In the genomic region with DNA sequence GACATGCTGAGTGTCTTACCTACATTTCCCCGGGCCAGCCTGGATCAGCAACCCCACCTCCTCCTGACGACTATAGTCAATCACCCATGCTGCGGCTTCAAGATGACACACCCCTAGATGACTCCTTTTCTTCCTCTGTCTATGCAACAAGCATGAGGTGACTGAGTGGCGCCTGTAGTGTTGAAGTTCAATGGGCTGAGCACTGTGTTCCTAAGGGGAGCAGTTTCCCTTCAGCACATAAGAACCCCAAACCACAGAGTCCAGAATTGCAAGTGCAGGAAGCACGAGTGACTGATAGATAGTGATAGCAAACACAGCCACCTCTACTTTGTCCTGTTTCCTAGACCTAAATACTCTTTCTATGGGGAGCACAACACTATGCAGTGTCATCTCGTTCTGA, we compare ENCODE assay signal across 27 mouse cellular contexts.
"Had no signal": no experiment of that assay in that cellular context is flagged by ENCODE, and none has a peak within 500 bp of the region (broad histone marks: within the 10 kb centered on the region; RNA-seq: fewer than 3 reads in every experiment).

No protein-coding gene starts in this region.

- H3K4me1 ChIP-seq: embryonic facial prominence, embryonic 12.5 days; embryonic facial prominence, embryonic 15.5 days; forebrain, embryonic 15.5 days had no signal

- H3K36me3 ChIP-seq: embryonic facial prominence, embryonic 10.5 days; embryonic facial prominence, embryonic 12.5 days; embryonic facial prominence, embryonic 13.5 days; embryonic facial prominence, embryonic 15.5 days; forebrain, embryonic 10.5 days; forebrain, embryonic 15.5 days had no signal

- H3K4me2 ChIP-seq: embryonic facial prominence, embryonic 12.5 days; embryonic facial prominence, embryonic 13.5 days; embryonic facial prominence, embryonic 15.5 days; forebrain, embryonic 13.5 days; forebrain, embryonic 15.5 days had no signal

- H3K27me3 ChIP-seq: embryonic facial prominence, embryonic 12.5 days; embryonic facial prominence, embryonic 13.5 days; embryonic facial prominence, embryonic 15.5 days; forebrain, embryonic 13.5 days; forebrain, embryonic 15.5 days had no signal

- H3K9me3 ChIP-seq: embryonic facial prominence, embryonic 10.5 days; embryonic facial prominence, embryonic 12.5 days; embryonic facial prominence, embryonic 13.5 days; embryonic facial prominence, embryonic 15.5 days; forebrain, embryonic 10.5 days; forebrain, embryonic 13.5 days; forebrain, embryonic 15.5 days had no signal

- DNase-seq: cerebellum, adult 2 months; cerebellum, adult 8-10 months; cerebellum, adult 9-10 months; cerebellum, adult 9-11 months; cerebellum, postnatal 10 days; cerebellum, postnatal 14 days; cerebellum, postnatal 25 days; cerebellum, postnatal 36 days; embryo, embryonic 11 days; forebrain, postnatal 0 days; gastrocnemius, adult 2 months; gastrocnemius, postnatal 10 days; gastrocnemius, postnatal 14 days; gastrocnemius, postnatal 25 days; gastrocnemius, postnatal 36 days; heart, adult 18-20 months; heart, adult 2 months had no signal

- H3K9ac ChIP-seq: embryonic facial prominence, embryonic 12.5 days; embryonic facial prominence, embryonic 13.5 days; embryonic facial prominence, embryonic 15.5 days; forebrain, embryonic 13.5 days; forebrain, embryonic 15.5 days; forebrain, postnatal 0 days had no signal

- ATAC-seq: forebrain, embryonic 13.5 days; forebrain, embryonic 14.5 days; forebrain, embryonic 15.5 days; forebrain, embryonic 16.5 days; forebrain, postnatal 0 days had no signal

- H3K27ac ChIP-seq: embryonic facial prominence, embryonic 10.5 days; embryonic facial prominence, embryonic 12.5 days; embryonic facial prominence, embryonic 13.5 days; embryonic facial prominence, embryonic 15.5 days; forebrain, embryonic 10.5 days; forebrain, embryonic 13.5 days; forebrain, embryonic 15.5 days; gastrocnemius, adult 2 months; heart, adult 2 months had no signal

- H3K4me3 ChIP-seq: embryonic facial prominence, embryonic 10.5 days; embryonic facial prominence, embryonic 12.5 days; embryonic facial prominence, embryonic 13.5 days; embryonic facial prominence, embryonic 15.5 days; erythroblast, embryonic 14.5 days; forebrain, embryonic 10.5 days; forebrain, embryonic 13.5 days; forebrain, embryonic 15.5 days; gastrocnemius, adult 2 months; heart, adult 2 months had no signal
